Mouse (Mus musculus) adrenal gland (tissue): ENCODE results near the gene Fam78b.

Experiments
- intact Hi-C: fragments of 180-260 bp; cut with DNase I; formaldehyde crosslinking; loops from one replicate; pipeline ENCODE4 v1.15.1; 2025

Fam78b gene

DNA sequence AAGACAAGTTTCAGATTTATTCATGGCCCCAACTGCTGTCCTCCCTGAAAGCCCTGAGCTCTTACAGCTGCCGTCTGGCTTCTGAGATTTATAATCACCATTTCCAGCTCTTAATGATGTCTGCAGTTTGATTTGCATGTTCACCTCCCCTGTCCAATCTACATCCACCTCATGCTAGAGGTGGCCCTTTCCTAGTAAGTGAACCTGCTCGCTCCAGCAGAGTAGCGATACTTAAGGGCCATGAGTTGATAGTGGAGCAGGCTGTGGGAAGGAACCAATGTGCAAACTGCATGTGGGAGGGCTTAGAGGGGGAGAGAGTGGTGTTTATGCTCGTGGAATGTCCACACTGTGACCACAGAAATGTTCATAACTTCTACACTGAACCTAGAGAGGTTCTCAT, 23.7 kb downstream of the Fam78b start:
- intact Hi-C loops = no loop called here

DNA sequence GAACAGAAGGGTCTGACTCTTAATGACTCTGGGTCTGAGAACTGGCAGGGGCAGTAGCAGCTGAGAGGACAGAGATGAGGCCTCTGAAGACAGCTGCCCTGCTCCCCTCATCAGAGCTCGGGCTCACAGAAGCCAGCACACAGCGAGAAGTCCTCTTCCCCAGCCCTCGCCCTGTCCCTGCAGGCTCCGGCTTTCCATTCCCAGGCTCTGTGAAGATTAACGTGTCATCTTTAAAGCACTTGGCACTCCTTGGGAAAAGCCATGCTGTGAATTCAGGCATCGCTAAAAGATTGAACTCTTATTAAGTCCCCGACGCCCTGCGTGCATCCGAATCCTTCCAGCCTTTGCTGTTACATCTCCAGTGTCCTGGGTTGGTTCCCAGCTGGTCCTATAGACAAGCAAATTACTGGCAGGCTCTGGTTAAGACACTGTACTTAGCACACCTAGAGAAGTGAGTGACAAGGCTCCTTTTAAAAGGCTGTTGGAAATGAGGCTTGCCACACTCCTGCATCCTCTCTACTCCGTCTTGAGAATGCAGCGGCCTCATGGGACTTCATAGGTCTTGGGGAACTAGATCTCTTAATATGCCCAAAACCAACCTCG, 30.9 kb downstream of the Fam78b start:
- intact Hi-C loops = no loop called here

DNA sequence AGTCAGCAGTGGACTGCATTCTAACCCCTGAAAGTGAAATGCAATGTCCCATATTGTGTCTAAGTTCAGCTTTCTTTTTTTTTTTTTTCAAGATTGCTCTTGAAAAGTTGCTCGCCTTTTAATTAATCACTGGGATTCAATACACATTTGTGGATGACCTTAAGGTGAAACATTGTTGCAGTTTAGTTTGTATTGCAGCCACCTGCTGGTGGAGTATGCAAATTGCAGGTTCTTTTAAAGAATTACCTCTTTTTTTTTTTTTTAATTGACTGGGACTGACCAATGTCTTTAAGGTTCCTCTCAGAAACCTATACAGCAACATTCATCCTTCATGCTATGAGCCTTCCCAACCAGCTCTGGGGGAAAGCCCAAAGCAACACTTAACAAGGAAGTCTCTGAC, 33.2 kb downstream of the Fam78b start:
- intact Hi-C loops = no loop called here

DNA sequence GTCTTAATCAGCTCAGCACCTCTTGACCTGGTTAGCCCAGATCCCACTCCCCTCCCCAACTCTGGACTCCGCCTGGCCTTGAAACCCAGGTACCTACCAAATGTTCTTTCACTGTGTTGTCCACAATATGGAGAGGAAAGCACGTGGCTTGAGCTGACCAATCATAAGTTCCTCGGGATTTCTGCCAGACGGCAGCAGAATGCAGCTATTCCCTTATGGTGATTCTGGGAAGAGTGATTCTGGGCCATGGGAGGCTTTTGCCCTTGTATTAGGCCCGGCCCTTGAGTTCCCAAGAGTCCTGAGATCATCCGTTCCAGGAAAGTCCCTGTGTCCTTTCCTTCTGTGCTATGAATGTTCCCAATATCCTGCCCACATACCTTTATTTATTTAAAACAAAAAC, 41.3 kb downstream of the Fam78b start:
- intact Hi-C loops = no loop called here

DNA sequence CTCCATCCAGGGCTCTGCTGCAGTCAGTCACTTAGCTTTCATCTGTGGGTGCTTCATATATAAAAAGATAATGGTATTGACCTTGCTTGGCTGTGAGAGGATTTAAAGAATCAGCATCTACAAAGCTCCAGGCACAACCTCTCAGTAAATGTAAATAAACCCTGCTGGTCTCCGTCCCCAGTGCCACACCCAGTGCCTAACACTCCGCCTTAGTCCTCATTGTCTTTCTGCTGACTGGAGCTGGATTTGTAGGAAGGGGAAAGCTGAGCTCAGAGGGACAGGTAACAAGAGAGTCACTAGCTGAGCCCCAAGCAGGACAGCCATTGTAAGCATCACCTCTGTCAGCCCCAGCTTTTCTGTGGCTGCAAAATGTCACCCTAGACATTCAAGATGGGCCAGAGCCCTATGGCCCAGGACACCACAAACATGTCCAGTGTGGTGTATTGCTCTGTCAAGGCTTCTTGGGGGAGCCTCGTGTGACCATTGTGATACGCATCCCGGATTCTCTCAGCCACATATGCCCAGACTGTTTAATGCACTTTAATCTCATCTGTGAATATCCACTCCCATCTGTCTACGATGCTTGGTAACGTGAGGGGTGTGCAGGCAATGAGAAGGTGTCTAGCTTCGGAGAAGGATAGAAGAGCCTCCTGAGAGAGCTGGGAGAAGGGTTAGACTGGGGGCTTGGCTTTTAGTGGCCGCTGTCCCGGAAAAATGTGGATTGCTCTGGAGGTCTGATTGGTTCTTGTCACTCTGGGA, 45.1 kb downstream of the Fam78b start:
- intact Hi-C loops = no loop called here

DNA sequence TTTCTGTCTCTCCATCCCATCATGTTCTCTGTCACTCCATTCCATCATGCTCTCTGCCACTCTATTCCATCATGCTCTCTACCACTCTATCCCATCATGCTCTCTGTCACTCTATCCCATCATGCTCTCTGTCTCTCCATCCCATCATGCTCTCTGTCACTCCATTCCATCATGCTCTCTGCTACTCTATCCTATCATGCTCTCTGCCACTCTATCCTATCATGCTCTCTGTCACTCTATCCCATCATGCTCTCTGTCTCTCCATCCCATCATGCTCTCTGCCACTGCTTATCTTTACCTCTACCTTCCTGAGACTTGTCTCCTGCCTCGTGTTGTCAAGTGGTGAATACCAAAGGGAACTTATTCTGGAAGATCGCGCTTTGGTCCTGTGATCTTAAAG, 49.6 kb downstream of the Fam78b start:
- intact Hi-C loops = no loop called here

DNA sequence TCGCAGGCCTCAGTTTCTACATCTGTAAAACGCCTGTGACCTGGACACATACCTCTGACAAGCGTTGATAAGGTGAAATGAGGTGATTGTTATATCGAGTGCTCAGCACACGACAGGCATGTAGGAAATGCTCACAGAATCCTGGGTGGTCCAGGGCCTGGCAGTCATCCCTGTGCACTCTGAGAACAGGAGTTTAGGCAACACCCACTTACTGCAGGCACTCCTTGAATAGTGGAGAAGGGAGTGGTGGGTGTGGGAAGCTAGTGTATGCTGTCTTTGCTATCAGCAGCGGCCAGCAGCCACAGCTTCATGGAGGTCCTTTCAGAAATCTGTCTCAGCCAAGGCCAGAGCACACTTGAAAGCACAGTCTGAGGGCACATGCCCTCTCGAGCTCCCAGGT, 52.8 kb downstream of the Fam78b start:
- intact Hi-C loops = no loop called here

DNA sequence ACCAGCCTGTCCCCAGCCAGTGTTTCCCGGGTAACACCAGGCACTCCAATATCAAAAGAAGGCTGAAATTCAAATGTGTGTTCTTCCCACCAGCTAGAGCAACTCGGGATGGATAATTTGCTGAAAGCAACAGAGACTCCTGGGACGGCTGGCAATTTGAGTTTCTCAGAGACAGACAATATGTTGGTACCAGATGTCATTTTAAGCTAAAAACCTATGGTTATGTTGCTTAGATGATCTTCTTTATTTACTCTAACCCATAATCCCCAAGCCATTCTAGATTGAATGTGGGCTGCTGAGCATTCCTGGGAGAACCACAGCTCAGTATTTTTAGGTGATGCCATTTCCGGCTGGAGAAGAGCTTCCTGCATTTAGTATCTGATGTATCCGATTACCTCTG, 56.3 kb downstream of the Fam78b start:
- intact Hi-C loops = no loop called here

DNA sequence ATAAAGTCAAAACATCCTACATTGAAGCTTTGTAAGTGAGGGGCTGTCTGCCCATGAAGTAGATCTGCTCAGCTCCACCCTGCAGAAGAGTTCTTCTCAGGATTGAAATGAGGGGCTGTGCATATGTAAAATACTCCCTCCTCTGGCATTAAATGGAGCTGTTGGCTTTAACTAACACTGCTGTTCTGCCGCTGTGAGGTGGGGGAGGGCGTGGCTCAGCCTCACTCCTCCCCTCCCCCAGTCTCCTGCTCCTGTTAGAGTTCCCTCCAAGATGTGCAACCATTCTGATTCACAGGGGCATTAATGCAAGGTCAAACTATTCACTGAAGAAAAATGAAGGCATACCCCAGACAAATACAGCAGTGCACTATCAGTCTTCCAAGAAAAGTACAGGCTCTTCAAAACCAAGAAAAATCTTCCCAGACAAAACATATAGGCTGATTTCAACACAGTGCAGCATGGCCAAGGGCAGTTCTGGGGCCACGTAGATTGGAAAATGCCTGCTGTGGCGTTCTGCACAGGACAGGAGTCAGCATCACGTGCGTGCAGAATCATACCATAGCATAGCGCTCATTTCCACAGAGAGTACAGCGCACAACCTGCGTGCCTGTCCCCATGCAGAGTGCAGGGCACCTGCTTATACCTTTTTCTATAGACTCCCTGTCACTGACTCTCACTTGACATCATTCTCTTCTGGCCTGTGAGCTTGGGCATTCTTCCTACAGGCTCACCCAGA, 58.5 kb downstream of the Fam78b start:
- intact Hi-C loops = no loop called here

DNA sequence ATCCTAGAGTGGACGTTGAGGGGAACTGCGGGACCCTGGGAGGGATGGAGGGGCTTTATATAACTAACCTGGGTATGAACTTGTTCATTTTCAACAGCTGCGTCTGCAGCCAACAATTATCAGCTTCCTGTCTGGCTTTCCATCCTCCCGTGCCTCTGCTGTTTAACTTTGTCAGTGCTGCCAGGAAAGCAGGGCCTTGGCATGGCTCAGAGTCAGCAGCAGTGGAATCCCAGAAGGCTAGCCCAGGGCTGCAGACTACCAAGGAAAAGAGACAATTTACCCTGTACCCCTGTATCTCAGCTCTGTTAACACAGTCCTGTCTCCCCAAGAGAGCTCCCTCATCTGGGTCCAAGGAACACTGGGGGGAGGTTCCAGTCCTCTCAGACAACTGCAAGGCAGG, 62.8 kb downstream of the Fam78b start:
- intact Hi-C loops = no loop called here

DNA sequence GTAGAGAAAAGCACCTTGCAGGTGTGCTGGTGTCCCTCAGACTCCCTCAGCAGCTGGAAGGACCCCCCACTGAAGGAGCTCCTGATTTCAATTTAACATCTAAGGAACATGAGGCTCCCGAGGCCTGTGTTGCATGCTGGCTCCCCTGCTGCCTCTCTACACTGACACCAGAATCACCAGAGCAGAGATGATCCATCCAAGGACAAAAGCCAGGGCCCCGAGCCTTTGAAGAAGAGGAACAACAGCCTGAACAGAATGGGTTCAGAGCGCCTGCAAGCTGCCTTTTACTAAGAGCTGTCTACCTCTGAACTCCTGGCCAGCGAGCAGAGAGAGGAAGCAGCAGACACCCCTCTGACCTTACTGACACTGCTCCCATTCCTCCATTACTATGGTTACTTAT, 64.3 kb downstream of the Fam78b start:
- intact Hi-C loops = no loop called here

DNA sequence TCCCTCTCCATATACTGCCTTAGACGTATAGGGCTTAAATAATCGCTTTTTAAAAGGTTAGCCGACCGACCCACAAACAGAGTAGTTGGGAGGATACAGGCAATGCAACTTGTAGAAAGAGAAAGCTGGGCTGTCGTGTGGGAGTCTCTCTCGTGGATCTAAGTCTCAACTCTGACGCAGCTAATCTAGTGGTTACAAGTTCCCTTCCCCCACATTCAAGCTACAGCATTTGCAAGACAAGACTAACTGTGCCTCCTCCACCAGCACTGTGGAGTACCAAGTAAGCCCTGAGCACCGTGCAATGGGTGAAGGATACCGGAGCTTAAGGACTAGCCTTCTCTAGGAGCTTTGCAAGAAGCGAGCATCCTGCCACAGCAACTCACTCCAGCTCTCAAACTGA, 64.8 kb downstream of the Fam78b start:
- intact Hi-C loops = no loop called here

DNA sequence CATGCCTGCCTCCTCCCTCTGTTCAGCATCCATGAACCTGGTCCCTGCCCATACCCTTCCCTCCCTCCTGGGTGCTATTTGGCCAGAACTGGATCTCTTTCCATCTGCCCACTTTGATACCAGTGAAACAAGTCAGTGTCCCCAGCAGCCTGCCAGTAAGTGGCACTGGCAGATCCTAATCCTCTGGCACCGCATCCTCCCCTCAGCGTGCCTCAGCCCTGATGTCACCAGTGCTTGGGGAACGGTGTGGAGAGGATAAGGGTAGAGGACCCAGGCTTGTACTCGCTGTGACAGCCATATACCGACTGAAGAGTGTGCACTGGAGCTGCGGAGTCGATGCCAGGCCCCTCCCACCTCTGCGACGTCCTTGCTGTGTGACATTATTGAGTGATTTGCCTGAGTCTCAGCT, 65.7 kb downstream of the Fam78b start:
- intact Hi-C loops = no loop called here

DNA sequence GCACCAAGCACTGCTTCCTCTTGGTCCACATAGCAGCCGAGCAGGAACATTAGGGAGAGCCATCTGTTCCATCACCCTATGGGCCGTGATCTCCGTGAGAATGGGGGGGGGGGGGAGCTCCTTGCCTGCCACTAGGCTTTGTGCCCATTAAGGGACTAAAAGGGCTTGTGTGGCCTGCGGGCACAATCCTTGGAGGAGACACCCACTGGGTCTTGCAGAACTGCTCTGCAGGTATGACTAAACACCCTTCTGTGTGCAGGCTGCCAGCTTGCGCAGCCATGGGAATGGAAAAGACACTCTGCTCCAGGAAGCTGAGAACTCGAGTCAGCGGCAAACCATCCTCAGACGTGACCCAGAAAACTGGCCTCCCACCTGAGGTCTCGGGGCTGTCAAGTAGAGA, 68.5 kb downstream of the Fam78b start:
- intact Hi-C loops = no loop called here

DNA sequence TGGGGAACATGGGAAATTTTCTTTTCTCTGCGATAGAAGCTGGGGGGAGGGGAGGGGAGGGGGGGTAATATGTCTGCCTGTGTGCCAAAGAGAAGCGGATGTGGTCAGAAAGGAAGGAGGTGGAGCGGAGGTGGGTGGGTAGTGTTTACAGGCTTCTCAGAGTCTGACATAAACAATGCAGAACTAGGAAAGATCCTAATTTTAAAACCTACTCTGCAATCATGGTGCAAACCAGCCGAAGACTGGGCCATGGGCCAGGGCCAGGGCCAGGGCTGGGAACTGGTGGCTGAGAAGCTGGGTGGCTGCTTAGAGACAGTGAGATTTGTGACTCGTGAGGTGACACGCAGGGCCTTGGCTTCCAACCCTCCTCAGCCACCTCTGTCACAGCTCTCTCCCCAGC, 69.1 kb downstream of the Fam78b start:
- intact Hi-C loops = no loop called here

DNA sequence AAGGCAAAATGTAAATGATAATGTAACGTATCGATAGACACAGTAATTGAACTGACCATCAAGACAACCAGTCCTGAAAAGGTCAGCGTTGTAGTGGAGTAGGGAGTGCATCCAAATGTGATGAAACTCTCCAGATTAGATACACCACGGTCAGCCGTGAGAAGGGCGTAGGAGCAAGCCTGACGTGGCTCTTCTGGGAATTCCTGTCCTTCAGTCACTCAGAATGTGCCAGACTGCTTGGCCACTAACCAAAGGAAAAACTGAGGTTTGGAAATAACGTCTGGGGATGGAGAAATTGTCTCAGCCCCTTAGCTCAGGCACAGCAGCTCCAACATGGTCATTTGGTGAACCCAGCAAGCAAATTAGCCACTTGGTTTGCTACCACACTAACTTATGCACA, 74.5 kb downstream of the Fam78b start:
- intact Hi-C loops = no loop called here

DNA sequence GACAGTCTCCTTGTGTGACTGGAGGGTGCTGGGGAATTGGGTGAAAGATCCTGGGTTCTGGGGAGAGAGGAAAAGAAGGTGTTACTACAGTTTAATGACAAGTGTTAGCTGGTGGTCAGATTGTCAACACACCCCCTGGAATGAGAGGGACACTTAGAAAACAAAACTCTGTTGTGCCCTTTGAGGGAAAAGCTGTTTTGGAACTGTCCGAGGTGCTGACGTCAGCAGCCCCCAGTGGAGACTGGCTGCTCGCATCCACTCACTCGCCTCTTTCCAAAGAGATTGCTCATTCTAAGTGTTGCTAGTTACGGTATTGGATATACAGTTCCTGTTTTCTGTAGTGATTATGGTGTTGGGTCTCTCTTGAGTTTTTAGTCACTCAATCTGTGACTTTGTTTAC, 78.3 kb downstream of the Fam78b start:
- intact Hi-C loops = no loop called here

DNA sequence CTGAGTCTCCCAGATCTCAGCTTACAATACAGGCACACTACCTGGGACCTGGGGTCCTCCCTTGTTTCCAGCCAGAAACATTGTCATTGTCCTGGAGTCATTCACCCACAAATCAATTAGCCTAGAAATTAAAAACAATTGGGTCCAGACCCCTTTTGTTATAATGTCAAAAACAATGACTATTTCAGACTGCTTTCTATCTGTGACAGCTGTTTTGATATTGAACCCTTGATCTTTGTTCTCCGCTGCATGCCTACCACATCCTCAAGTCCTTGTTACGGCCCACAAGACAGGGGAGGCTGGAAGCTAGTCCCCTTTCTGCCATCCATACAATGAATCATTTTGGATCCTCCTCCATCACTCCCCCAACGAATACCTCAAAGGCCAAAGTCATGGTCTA, 80.7 kb downstream of the Fam78b start:
- intact Hi-C loops = no loop called here

DNA sequence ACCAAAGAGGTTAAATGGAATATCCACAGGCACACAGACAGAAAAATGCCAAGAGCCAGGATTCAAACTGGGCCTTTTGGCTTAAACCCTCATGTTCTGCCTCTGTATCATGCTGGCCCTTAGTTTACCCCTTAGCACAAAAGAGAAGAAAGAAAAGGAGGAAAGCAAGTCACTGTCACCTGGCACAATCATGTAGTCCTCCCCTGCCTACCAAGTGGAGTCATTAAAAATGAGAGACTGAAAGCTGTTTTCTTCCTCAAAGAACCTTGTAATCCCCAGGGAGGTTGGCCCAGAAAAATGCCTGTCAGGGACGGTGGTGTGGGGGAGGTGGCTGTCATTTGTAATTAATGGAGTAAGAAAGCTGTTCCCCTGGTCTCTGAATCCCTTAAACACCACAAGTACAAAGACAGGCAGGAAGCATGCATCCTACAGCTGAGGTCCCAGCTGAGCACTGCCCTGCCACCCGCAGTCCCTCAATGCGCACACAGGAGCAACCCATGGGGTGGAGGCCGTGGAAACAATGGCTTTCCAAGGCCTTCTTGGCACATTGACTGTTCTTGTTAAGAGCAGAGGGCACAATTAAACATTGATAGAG, 81.4 kb downstream of the Fam78b start:
- intact Hi-C loops = no loop called here

DNA sequence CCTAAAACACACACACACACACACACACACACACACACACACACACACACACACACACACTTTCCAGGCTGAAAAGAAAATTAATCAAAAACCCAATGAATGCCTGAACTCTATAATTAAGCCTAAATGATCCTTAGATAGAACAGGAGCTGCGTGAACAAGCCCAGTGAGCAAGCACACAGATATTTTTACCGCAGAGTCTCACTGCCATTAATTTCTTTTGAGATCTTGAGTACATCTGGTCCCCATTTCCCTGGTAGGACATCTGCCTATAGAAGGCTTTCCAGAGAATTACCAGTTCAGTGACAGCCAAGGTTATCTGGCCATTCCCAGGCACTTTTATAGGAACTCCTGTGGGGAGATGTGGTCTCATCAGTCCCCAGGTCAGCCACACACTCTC, 82.0 kb downstream of the Fam78b start:
- intact Hi-C loops = no loop called here

DNA sequence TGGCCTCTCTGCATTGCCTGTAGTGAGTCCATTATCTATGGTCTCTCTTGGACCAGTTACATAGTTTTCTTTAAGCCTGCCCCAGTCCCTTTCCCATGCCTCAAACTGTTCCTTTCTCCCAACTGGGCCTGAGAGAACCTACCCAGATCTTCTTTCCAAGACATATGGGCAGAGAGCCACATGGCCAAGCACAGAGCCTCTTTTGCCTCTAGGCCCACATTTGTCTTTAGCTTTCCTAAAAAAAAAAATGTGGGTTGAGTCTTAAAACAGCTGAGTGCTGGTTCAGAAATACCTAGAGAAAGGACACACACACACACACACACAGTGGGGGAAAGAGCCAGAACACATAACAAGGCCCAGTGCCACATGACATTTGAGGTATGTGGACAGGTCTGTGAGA, 83.1 kb downstream of the Fam78b start:
- intact Hi-C loops = no loop called here

DNA sequence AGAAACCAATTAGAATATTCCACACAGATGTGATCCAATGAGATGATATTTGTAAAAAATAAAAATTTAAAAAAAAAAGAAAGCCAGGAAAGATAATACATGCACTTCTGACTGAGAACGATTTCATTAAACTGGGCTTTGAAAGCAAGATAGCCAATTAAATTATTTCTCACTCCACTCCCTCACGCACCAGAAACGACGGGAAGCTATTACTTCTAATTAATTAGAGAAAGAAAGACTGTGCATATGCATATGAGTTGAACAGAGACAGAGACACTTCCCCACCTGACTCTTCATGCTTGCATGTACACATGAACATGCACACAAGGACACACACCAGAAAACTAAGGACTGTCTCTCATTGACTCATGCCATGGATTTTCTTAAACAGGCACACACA, 84.2 kb downstream of the Fam78b start:
- intact Hi-C loops = no loop called here
